Mouse (Mus musculus): Measurements from ENCODE around the gene Gm11236.
"Not testable (repeated sequence)": the region's sequence is repeated elsewhere in the genome, so short reads cannot be mapped to it uniquely, and the experiment has no call there.

The Gm11236 gene

DNA sequence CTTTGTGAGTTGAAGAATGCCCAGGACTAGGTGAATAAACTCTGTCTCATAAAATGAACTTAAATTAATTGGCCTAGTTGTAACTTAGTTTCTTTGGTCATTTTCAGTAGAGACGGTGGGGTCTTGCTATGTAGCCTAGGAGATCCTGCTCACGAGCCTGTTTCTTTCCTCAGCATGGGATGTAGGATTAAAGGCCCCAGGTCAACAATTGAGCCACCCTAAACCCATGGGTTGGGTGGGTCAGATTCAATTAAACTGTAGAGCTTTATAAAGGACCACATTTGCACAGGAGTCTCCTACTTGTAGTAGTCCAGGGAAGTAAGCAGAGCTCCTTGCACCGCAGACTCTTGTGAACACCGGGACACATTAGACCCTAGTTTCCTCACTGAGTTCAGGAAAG is at the start of gene Gm11236:
TSS of gene Gm11236 (plus strand) at position 301 of the 400 bp plus-strand sequence.
- DNase-seq: not testable (repeated sequence)

DNA sequence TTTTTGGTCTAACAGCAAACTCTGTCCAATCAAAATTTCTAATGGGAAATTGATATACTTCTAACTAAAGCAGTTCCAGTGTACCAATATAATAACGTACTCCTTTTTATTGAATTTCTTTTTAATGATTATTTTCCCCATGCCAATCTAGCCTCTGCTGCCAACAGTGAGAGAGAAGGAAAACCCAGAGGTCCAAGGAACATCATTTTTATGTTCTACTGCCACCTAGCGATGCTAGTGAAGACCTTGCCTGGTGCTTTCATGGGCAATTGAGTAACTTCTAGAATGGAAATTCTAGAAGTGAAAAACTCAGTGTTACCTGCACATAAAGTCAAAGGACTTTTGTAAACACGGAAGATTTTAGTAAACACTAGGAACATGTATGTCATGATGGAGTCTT is 38.7 kb upstream of the Gm11236 start:
- DNase-seq: no peak

DNA sequence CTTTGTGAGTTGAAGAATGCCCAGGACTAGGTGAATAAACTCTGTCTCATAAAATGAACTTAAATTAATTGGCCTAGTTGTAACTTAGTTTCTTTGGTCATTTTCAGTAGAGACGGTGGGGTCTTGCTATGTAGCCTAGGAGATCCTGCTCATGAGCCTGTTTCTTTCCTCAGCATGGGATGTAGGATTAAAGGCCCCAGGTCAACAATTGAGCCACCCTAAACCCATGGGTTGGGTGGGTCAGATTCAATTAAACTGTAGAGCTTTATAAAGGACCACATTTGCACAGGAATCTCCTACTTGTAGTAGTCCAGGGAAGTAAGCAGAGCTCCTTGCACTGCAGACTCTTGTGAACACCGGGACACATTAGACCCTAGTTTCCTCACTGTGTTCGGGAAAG is 30.3 kb upstream of the Gm11236 start, which contains the start of gene Gm11238:
TSS of gene Gm11238 (plus strand) at position 301 of the 400 bp plus-strand sequence.
- DNase-seq: not testable (repeated sequence)

DNA sequence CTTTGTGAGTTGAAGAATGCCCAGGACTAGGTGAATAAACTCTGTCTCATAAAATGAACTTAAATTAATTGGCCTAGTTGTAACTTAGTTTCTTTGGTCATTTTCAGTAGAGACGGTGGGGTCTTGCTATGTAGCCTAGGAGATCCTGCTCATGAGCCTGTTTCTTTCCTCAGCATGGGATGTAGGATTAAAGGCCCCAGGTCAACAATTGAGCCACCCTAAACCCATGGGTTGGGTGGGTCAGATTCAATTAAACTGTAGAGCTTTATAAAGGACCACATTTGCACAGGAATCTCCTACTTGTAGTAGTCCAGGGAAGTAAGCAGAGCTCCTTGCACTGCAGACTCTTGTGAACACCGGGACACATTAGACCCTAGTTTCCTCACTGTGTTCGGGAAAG is 15.2 kb upstream of the Gm11236 start, which contains the start of gene Gm11237:
TSS of gene Gm11237 (plus strand) at position 301 of the 400 bp plus-strand sequence.
- DNase-seq: not testable (repeated sequence)

DNA sequence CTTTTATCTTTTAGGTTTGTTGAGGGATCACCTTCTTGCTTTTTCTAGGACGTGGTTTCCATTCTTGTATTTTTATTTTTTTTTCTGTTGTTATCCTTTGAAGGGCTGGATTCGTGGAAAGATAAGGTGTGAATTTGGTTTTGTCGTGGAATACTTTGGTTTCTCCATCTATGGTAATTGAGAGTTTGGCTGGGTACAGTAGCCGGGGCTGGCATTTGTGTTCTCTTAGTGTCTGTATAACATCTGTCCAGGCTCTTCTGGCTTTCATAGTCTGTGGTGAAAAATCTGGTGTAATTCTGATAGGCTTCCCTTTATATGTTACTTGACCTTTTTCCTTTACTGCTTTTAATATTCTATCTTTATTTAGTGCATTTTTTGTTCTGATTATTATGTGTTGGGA is 23.9 kb downstream of the Gm11236 start:
- not testable (repeated sequence) for DNase-seq

DNA sequence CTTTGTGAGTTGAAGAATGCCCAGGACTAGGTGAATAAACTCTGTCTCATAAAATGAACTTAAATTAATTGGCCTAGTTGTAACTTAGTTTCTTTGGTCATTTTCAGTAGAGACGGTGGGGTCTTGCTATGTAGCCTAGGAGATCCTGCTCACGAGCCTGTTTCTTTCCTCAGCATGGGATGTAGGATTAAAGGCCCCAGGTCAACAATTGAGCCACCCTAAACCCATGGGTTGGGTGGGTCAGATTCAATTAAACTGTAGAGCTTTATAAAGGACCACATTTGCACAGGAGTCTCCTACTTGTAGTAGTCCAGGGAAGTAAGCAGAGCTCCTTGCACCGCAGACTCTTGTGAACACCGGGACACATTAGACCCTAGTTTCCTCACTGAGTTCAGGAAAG is 30.1 kb downstream of the Gm11236 start, which contains the start of gene Gm11239:
TSS of gene Gm11239 (plus strand) at position 301 of the 400 bp plus-strand sequence.
- not testable (repeated sequence) for DNase-seq

DNA sequence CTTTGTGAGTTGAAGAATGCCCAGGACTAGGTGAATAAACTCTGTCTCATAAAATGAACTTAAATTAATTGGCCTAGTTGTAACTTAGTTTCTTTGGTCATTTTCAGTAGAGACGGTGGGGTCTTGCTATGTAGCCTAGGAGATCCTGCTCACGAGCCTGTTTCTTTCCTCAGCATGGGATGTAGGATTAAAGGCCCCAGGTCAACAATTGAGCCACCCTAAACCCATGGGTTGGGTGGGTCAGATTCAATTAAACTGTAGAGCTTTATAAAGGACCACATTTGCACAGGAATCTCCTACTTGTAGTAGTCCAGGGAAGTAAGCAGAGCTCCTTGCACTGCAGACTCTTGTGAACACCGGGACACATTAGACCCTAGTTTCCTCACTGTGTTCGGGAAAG is 45.3 kb downstream of the Gm11236 start, which contains the start of gene Gm428:
TSS of gene Gm428 (plus strand) at position 301 of the 400 bp plus-strand sequence.
- DNase-seq: not testable (repeated sequence)
